Mouse (Mus musculus): ENCODE measurements at regions not wholly inside any gene's neighbourhood (a gene's known extent, or its start where the extent isn't known, plus 50 kb on each side); places are given as distances from the start of the nearest gene placed in this dataset.
"Not testable (repeated sequence)": the region's sequence is repeated elsewhere in the genome, so short reads cannot be mapped to it uniquely, and the experiment has no call there.

- Histone ChIP-seq H3K4me3 (ENCODE audit: insufficient read depth, low read length) (no peak overlapping the region), H3K27ac (ENCODE audit: insufficient read depth, low read length) (no peak overlapping the region), H3K4me1 (ENCODE audit: control insufficient read depth, insufficient read depth, low read length) (no peaks in the 10 kb centered on the region)
- TF ChIP-seq CTCF (IDR thresholded peaks at IDR 0.05; ENCODE audit: borderline replicate concordance, insufficient read depth, low read length) = no peak
- no peak for TF ChIP-seq POLR2A (IDR thresholded peaks at IDR 0.05; ENCODE audit: low read depth, low read length)
These were observed 233.7 kb downstream of the AI429214 start for GRCm38 (mm10) chr8:37227091-37227490.

GRCm38 (mm10) chr8:37237306-37237705 is 243.9 kb downstream of the AI429214 start:
- no peaks in the 10 kb centered on the region for H3K4me1 ChIP-seq (ENCODE audit: control insufficient read depth, insufficient read depth, low read length)
- TF ChIP-seq CTCF (IDR thresholded peaks at IDR 0.05; ENCODE audit: borderline replicate concordance, insufficient read depth, low read length) = no peak
- no peak for TF ChIP-seq POLR2A (IDR thresholded peaks at IDR 0.05; ENCODE audit: low read depth, low read length)
- H3K4me3 ChIP-seq (ENCODE audit: insufficient read depth, low read length) = no peak overlapping the region
- H3K27ac ChIP-seq (ENCODE audit: insufficient read depth, low read length) = no peak overlapping the region

- TF ChIP-seq CTCF (IDR thresholded peaks at IDR 0.05; ENCODE audit: borderline replicate concordance, insufficient read depth, low read length) (no peak), POLR2A (IDR thresholded peaks at IDR 0.05; ENCODE audit: low read depth, low read length) (no peak)
- H3K4me1 ChIP-seq (ENCODE audit: control insufficient read depth, insufficient read depth, low read length) = no peaks in the 10 kb centered on the region
- no peak overlapping the region for H3K4me3 ChIP-seq (ENCODE audit: insufficient read depth, low read length)
- no peak overlapping the region for H3K27ac ChIP-seq (ENCODE audit: insufficient read depth, low read length)
These were observed 245.9 kb downstream of the AI429214 start for GRCm38 (mm10) chr8:37239354-37239753.

GRCm38 (mm10) chr8:37251234-37251633 is 257.8 kb downstream of the AI429214 start:
- H3K4me1 ChIP-seq (ENCODE audit: control insufficient read depth, insufficient read depth, low read length); H3K27ac ChIP-seq (ENCODE audit: insufficient read depth, low read length); H3K4me3 ChIP-seq (ENCODE audit: insufficient read depth, low read length): not testable (repeated sequence)

- H3K4me1 ChIP-seq (ENCODE audit: control insufficient read depth, insufficient read depth, low read length) = 0 out of 2 replicates have a peak, but pooled peaks cover 3% of the 10 kb centered on the region
- TF ChIP-seq CTCF (IDR thresholded peaks at IDR 0.05; ENCODE audit: borderline replicate concordance, insufficient read depth, low read length) = no peak
- TF ChIP-seq POLR2A (IDR thresholded peaks at IDR 0.05; ENCODE audit: low read depth, low read length) = no peak
These were observed 297.9 kb downstream of the AI429214 start for GRCm38 (mm10) chr8:37291069-37291850.

More at GRCm38 (mm10) chr8:37291069-37291850, 297.9 kb downstream of the AI429214 start:
- no peak overlapping the region for H3K27ac ChIP-seq (ENCODE audit: insufficient read depth, low read length)
- H3K4me3 ChIP-seq (ENCODE audit: insufficient read depth, low read length) = no peak overlapping the region
